Mouse (Mus musculus): ENCODE measurements around the gene Zdhhc23. TPM values are rescaled to one million over a fixed set of nuclear protein-coding genes. Genes with fewer than 3 reads are reported as not detected.

The Zdhhc23 gene
- total and polyA plus RNA-seq, 2 experiments from 2014 or later: 2.7 to 4.8 TPM

GRCm38 (mm10) chr16:43971189-43971588 is 8.4 kb downstream of the Zdhhc23 start:
- Histone ChIP-seq H3K27me3 (ENCODE audit: insufficient read depth, low read length) (no peaks in the 10 kb centered on the region), H3K9ac (replicated peaks; ENCODE audit: low read length) (no peak overlapping the region), H3K4me3 (ENCODE audit: low read length) (no peak overlapping the region), H3K9me3 (ENCODE audit: low read length) (no peaks in the 10 kb centered on the region), H3K27ac (no peak overlapping the region), H3K4me2 (ENCODE audit: low read depth, low read length) (no peak overlapping the region), H3K36me3 (ENCODE audit: insufficient read depth, low read length) (no peaks in the 10 kb centered on the region), H3K4me1 (ENCODE audit: insufficient read depth, low read length) (no peaks in the 10 kb centered on the region)
- 95% methylated on average over 11 of the region's 11 CpGs for WGBS
- ATAC-seq (no peak), DNase-seq (ENCODE audit: low spot score) (no peak)
- TF ChIP-seq CTCF (IDR thresholded peaks at IDR 0.05; ENCODE audit: low read depth): no peak

- Histone ChIP-seq H3K9ac (replicated peaks; ENCODE audit: low read length) (no peak overlapping the region), H3K36me3 (ENCODE audit: insufficient read depth, low read length) (no peaks in the 10 kb centered on the region), H3K9me3 (ENCODE audit: low read length) (no peaks in the 10 kb centered on the region), H3K27ac (no peak overlapping the region), H3K27me3 (ENCODE audit: insufficient read depth, low read length) (no peaks in the 10 kb centered on the region), H3K4me3 (ENCODE audit: low read length) (no peak overlapping the region), H3K4me1 (ENCODE audit: insufficient read depth, low read length) (no peaks in the 10 kb centered on the region), H3K4me2 (ENCODE audit: low read depth, low read length) (no peak overlapping the region)
- DNase-seq (ENCODE audit: low spot score) (no peak), ATAC-seq (no peak)
- TF ChIP-seq CTCF (IDR thresholded peaks at IDR 0.05; ENCODE audit: low read depth): no peak
- WGBS: 86% methylated on average over 3 of the region's 3 CpGs
These were observed 9.2 kb downstream of the Zdhhc23 start for GRCm38 (mm10) chr16:43970426-43970825.

- Histone ChIP-seq H3K9me3 (ENCODE audit: low read length) (no peaks in the 10 kb centered on the region), H3K27me3 (ENCODE audit: insufficient read depth, low read length) (no peaks in the 10 kb centered on the region), H3K27ac (peak overlapping the region; percentile 21; the same call in 1 of the 2 replicates), H3K9ac (replicated peaks; ENCODE audit: low read length) (no peak overlapping the region), H3K4me3 (ENCODE audit: low read length) (no peak overlapping the region), H3K36me3 (ENCODE audit: insufficient read depth, low read length) (no peaks in the 10 kb centered on the region), H3K4me2 (ENCODE audit: low read depth, low read length) (no peak overlapping the region), H3K4me1 (ENCODE audit: insufficient read depth, low read length) (no peaks in the 10 kb centered on the region)
- ATAC-seq: peak; percentile 86
- peak; percentile 50 for DNase-seq (ENCODE audit: low spot score)
- TF ChIP-seq CTCF (IDR thresholded peaks at IDR 0.05; ENCODE audit: low read depth): no peak
- 60% methylated on average over 13 of the region's 13 CpGs for WGBS
These were observed 13.7 kb downstream of the Zdhhc23 start for GRCm38 (mm10) chr16:43965781-43966389.

- Histone ChIP-seq H3K4me2 (ENCODE audit: low read depth, low read length) (no peak overlapping the region), H3K9ac (replicated peaks; ENCODE audit: low read length) (no peak overlapping the region), H3K36me3 (ENCODE audit: insufficient read depth, low read length) (no peaks in the 10 kb centered on the region), H3K27ac (no peak overlapping the region), H3K4me3 (ENCODE audit: low read length) (no peak overlapping the region), H3K27me3 (ENCODE audit: insufficient read depth, low read length) (no peaks in the 10 kb centered on the region), H3K4me1 (ENCODE audit: insufficient read depth, low read length) (no peaks in the 10 kb centered on the region), H3K9me3 (ENCODE audit: low read length) (no peaks in the 10 kb centered on the region)
- 60% methylated on average over 3 of the region's 3 CpGs for WGBS
- DNase-seq (ENCODE audit: low spot score) (no peak), ATAC-seq (no peak)
- TF ChIP-seq CTCF (IDR thresholded peaks at IDR 0.05; ENCODE audit: low read depth): no peak
These were observed 15.8 kb downstream of the Zdhhc23 start for GRCm38 (mm10) chr16:43963780-43964179.

- H3K4me3 ChIP-seq (ENCODE audit: low read length): no peak overlapping the region
- DNase-seq (ENCODE audit: low spot score) (no peak), ATAC-seq (no peak)
- 90% methylated on average over 9 of the region's 9 CpGs for WGBS
- no peak overlapping the region for H3K27ac ChIP-seq
- H3K9me3 ChIP-seq (ENCODE audit: low read length): no peaks in the 10 kb centered on the region
- no peaks in the 10 kb centered on the region for H3K36me3 ChIP-seq (ENCODE audit: insufficient read depth, low read length)
- no peak for TF ChIP-seq CTCF (IDR thresholded peaks at IDR 0.05; ENCODE audit: low read depth)
- H3K4me1 ChIP-seq (ENCODE audit: insufficient read depth, low read length): no peaks in the 10 kb centered on the region
- H3K27me3 ChIP-seq (ENCODE audit: insufficient read depth, low read length): no peaks in the 10 kb centered on the region
- no peak overlapping the region for H3K9ac ChIP-seq (replicated peaks; ENCODE audit: low read length)
- no peak overlapping the region for H3K4me2 ChIP-seq (ENCODE audit: low read depth, low read length)
These were observed 16.3 kb downstream of the Zdhhc23 start for GRCm38 (mm10) chr16:43963291-43963690.

- WGBS: 89% methylated on average over 4 of the region's 4 CpGs
- no peak overlapping the region for H3K4me3 ChIP-seq (ENCODE audit: low read length)
- no peak for TF ChIP-seq CTCF (IDR thresholded peaks at IDR 0.05; ENCODE audit: low read depth)
- H3K27me3 ChIP-seq (ENCODE audit: insufficient read depth, low read length): no peaks in the 10 kb centered on the region
- no peaks in the 10 kb centered on the region for H3K36me3 ChIP-seq (ENCODE audit: insufficient read depth, low read length)
- ATAC-seq (no peak), DNase-seq (ENCODE audit: low spot score) (no peak)
- H3K27ac ChIP-seq: no peak overlapping the region
- H3K9ac ChIP-seq (replicated peaks; ENCODE audit: low read length): no peak overlapping the region
- H3K9me3 ChIP-seq (ENCODE audit: low read length): no peaks in the 10 kb centered on the region
- no peaks in the 10 kb centered on the region for H3K4me1 ChIP-seq (ENCODE audit: insufficient read depth, low read length)
- H3K4me2 ChIP-seq (ENCODE audit: low read depth, low read length): no peak overlapping the region
These were observed 21.6 kb downstream of the Zdhhc23 start for GRCm38 (mm10) chr16:43958038-43958437.

- TF ChIP-seq CTCF (IDR thresholded peaks at IDR 0.05; ENCODE audit: low read depth): no peak
- Histone ChIP-seq H3K4me3 (ENCODE audit: low read length) (no peak overlapping the region), H3K4me1 (ENCODE audit: insufficient read depth, low read length) (no peaks in the 10 kb centered on the region), H3K36me3 (ENCODE audit: insufficient read depth, low read length) (no peaks in the 10 kb centered on the region), H3K27me3 (ENCODE audit: insufficient read depth, low read length) (no peaks in the 10 kb centered on the region), H3K9me3 (ENCODE audit: low read length) (no peaks in the 10 kb centered on the region), H3K4me2 (ENCODE audit: low read depth, low read length) (no peak overlapping the region), H3K27ac (no peak overlapping the region), H3K9ac (replicated peaks; ENCODE audit: low read length) (no peak overlapping the region)
- 83% methylated on average over 6 of the region's 6 CpGs for WGBS
- DNase-seq (ENCODE audit: low spot score) (no peak), ATAC-seq (no peak)
These were observed 24.7 kb downstream of the Zdhhc23 start for GRCm38 (mm10) chr16:43954913-43955312.

All from hindbrain, postnatal 0 days (tissue).